Mouse (Mus musculus): Measurements from ENCODE around the gene Adgrf1. TPM values are rescaled to one million over a fixed set of nuclear protein-coding genes. Genes with fewer than 3 reads are reported as not detected.

Adgrf1 gene
- polyA plus RNA-seq (2015; fragmentation: Nextera tagmentation; extraction: Ambion mirVana): not detected in 2 replicates

- no peak within 1 kb of the TSS for H3K9ac ChIP-seq
- H3K4me3 ChIP-seq: no peak within 1 kb of the TSS
- peaks cover 3% of the 10 kb centered on the region for H3K4me1 ChIP-seq (replicated peaks)
- H3K9me3 ChIP-seq: no peaks in the 10 kb centered on the region
- H3K27ac ChIP-seq (replicated peaks): no peak within 1 kb of the TSS
- no peaks in the 10 kb centered on the region for H3K36me3 ChIP-seq
- WGBS: 81% methylated on average over 6 of the region's 6 CpGs
- no peak for ATAC-seq (ENCODE audit: low FRiP score, low read depth)
- H3K27me3 ChIP-seq: no peaks in the 10 kb centered on the region
- no peak within 1 kb of the TSS for H3K4me2 ChIP-seq
These were observed at the start of gene Adgrf1 for GRCm38 (mm10) chr17:43270161-43270560. Gene Adgrf1, plus strand, starts transcription at chr17:43270329.

- Histone ChIP-seq H3K4me3 (no peak overlapping the region), H3K4me1 (replicated peaks) (peaks cover 5% of the 10 kb centered on the region; the same call in 1 of the 2 replicates), H3K9me3 (no peaks in the 10 kb centered on the region), H3K36me3 (no peaks in the 10 kb centered on the region), H3K27ac (replicated peaks) (no peak overlapping the region), H3K4me2 (no peak overlapping the region), H3K27me3 (no peaks in the 10 kb centered on the region), H3K9ac (no peak overlapping the region)
- WGBS: 90% methylated on average over 6 of the region's 6 CpGs
- ATAC-seq (ENCODE audit: low FRiP score, low read depth): no peak
These were observed 44.0 kb upstream of the Adgrf1 start for GRCm38 (mm10) chr17:43226101-43226500.

DNA sequence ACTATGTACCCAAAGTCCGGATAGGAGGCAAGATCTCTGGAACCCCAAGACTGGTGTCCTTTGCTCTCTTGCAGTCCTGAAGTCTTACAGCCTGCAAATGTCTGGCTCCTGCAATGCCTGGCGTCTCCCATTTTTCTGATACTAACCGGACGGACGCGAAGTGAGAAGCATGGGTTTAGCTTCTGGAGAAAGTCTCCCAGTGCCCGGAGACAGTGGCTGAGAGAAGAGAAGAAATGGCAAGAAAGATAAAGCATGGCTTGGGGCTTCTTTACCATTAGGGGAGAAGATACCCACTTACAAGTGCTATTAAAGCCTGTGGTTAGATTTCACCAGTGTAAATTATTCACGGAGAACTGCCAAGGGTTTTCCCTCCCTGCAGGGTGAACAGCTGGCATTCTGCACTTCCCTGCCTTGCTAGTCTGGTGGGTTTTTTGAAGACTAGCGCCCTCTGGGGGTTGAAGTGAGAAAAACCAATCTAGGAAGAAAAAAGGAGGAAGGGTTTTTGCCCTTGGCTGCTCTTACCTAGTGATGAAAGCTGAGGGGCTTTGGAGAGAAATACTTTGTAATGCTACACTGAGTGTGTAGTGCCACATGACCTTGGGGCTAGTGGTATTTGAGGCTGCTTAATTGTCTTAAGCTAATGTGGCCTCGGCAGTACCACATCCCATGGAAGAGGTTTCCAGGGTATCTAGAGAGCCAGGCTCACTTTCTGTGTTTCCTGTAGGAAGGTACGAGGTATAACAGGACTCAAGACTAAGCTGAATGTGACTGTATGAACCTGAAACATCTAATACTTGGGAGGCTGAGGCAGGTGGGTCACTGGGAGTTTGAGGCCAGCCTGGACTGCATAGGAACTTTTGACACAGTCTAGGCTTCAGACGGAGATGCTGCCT lies 40.3 kb upstream of the Adgrf1 start:
- Histone ChIP-seq H3K4me2 (peak overlapping the region; percentile 50), H3K27ac (replicated peaks) (no peak overlapping the region), H3K9me3 (no peaks in the 10 kb centered on the region), H3K4me3 (no peak overlapping the region), H3K9ac (no peak overlapping the region), H3K4me1 (replicated peaks) (peaks cover 5% of the 10 kb centered on the region; the same call in 1 of the 2 replicates), H3K36me3 (no peaks in the 10 kb centered on the region), H3K27me3 (no peaks in the 10 kb centered on the region)
- peak; percentile 93 for ATAC-seq (ENCODE audit: low FRiP score, low read depth)
- 39% methylated on average over 12 of the region's 12 CpGs for WGBS

GRCm38 (mm10) chr17:43230821-43231220 lies 39.3 kb upstream of the Adgrf1 start:
- Histone ChIP-seq H3K4me1 (replicated peaks) (peaks cover 5% of the 10 kb centered on the region; the same call in 1 of the 2 replicates), H3K27ac (replicated peaks) (no peak overlapping the region), H3K36me3 (no peaks in the 10 kb centered on the region), H3K9me3 (no peaks in the 10 kb centered on the region), H3K9ac (no peak overlapping the region), H3K27me3 (no peaks in the 10 kb centered on the region), H3K4me2 (no peak overlapping the region), H3K4me3 (no peak overlapping the region)
- 80% methylated on average over 7 of the region's 7 CpGs for WGBS
- ATAC-seq (ENCODE audit: low FRiP score, low read depth): no peak

- H3K4me3 ChIP-seq: no peak overlapping the region
- H3K27ac ChIP-seq (replicated peaks): no peak overlapping the region
- no peaks in the 10 kb centered on the region for H3K27me3 ChIP-seq
- ATAC-seq (ENCODE audit: low FRiP score, low read depth): no peak
- H3K4me2 ChIP-seq: no peak overlapping the region
- no peaks in the 10 kb centered on the region for H3K9me3 ChIP-seq
- H3K4me1 ChIP-seq (replicated peaks): peaks cover 5% of the 10 kb centered on the region; the same call in 1 of the 2 replicates
- no peaks in the 10 kb centered on the region for H3K36me3 ChIP-seq
- no peak overlapping the region for H3K9ac ChIP-seq
- 77% methylated on average over 6 of the region's 6 CpGs for WGBS
These were observed 37.4 kb upstream of the Adgrf1 start for GRCm38 (mm10) chr17:43232769-43233168.

- Histone ChIP-seq H3K9ac (no peak overlapping the region), H3K36me3 (no peaks in the 10 kb centered on the region), H3K9me3 (no peaks in the 10 kb centered on the region), H3K4me1 (replicated peaks) (peaks cover 12% of the 10 kb centered on the region), H3K27ac (replicated peaks) (no peak overlapping the region), H3K4me2 (no peak overlapping the region), H3K27me3 (no peaks in the 10 kb centered on the region), H3K4me3 (no peak overlapping the region)
- WGBS: 89% methylated on average over 14 of the region's 14 CpGs
- ATAC-seq (ENCODE audit: low FRiP score, low read depth): no peak
These were observed 33.4 kb upstream of the Adgrf1 start for GRCm38 (mm10) chr17:43236656-43237250.

DNA sequence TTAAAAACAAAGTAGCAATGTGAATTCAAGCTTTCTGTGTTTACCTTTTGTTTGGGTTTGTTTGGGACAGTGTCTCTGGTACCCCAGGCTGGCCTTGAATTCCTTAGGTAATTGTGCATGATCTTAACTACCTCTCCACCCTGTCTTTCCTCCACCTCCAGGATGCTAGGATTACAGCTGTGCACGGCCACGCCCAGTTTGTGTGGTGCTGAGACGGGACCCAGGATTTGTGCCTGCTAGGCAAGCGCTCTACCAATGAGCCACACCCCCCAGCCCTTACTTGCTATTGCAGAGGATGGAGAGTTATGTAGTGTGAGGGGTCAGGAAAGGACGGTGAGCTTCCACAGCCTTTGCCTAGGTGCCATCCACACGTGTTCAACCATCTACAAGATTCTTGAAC lies 31.1 kb upstream of the Adgrf1 start:
- Histone ChIP-seq H3K9me3 (no peaks in the 10 kb centered on the region), H3K4me1 (replicated peaks) (peaks cover 12% of the 10 kb centered on the region), H3K4me3 (no peak overlapping the region), H3K9ac (no peak overlapping the region), H3K4me2 (no peak overlapping the region), H3K27me3 (no peaks in the 10 kb centered on the region), H3K36me3 (no peaks in the 10 kb centered on the region), H3K27ac (replicated peaks) (no peak overlapping the region)
- ATAC-seq (ENCODE audit: low FRiP score, low read depth): no peak
- 86% methylated on average over 6 of the region's 6 CpGs for WGBS

- Histone ChIP-seq H3K36me3 (no peaks in the 10 kb centered on the region), H3K9me3 (no peaks in the 10 kb centered on the region), H3K27ac (replicated peaks) (no peak overlapping the region), H3K9ac (no peak overlapping the region), H3K27me3 (no peaks in the 10 kb centered on the region), H3K4me1 (replicated peaks) (peaks cover 12% of the 10 kb centered on the region), H3K4me2 (no peak overlapping the region), H3K4me3 (no peak overlapping the region)
- 28% methylated on average over 10 of the region's 10 CpGs for WGBS
- peak; percentile 86 for ATAC-seq (ENCODE audit: low FRiP score, low read depth)
These were observed 29.0 kb upstream of the Adgrf1 start for GRCm38 (mm10) chr17:43241134-43241533.

DNA sequence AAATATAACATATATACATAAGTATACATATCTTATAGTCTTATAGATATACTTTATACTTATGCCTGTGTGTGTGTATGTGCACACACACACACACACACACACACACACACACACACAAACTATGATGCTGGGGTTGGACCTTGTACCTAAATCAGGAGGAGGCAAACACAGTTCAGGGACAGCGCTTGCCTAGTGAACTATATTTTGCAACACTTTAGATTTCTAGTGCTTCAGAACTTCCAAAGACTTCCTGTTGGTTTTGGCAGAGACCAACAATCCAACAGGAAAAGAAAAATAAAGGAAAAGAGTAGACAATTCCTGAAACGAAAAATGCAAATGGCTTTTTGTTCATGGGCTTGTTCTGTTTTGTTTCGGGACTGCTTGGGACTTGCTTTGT lies 27.5 kb upstream of the Adgrf1 start:
- Histone ChIP-seq H3K27me3 (no peaks in the 10 kb centered on the region), H3K27ac (replicated peaks) (no peak overlapping the region), H3K9me3 (no peaks in the 10 kb centered on the region), H3K36me3 (no peaks in the 10 kb centered on the region), H3K4me3 (no peak overlapping the region), H3K4me1 (replicated peaks) (peaks cover 12% of the 10 kb centered on the region), H3K9ac (no peak overlapping the region), H3K4me2 (no peak overlapping the region)
- ATAC-seq (ENCODE audit: low FRiP score, low read depth): no peak
- 78% methylated on average over 3 of the region's 3 CpGs for WGBS

DNA sequence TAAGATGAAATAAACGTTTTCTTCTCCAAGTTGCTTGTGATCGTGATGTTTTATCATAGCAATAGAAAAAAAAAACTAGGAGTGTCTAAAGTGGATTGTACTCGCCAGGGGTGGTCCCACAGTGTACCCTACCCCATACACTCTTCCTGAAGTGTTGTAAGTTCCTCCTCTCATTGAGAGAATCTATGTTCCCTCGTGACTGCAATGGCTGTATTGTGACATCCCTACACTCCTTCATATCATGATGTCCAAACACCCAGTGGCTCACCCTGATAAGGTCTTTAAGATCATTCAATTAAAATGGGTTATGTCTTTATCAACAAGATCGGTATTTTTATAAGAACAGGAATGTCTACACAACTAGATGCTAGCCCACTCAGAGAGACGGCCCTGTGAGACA lies 24.8 kb upstream of the Adgrf1 start:
- Histone ChIP-seq H3K9me3 (no peaks in the 10 kb centered on the region), H3K4me2 (no peak overlapping the region), H3K27me3 (no peaks in the 10 kb centered on the region), H3K9ac (no peak overlapping the region), H3K36me3 (no peaks in the 10 kb centered on the region), H3K27ac (replicated peaks) (no peak overlapping the region), H3K4me1 (replicated peaks) (peaks cover 19% of the 10 kb centered on the region), H3K4me3 (no peak overlapping the region)
- WGBS: 90% methylated on average over 6 of the region's 6 CpGs
- ATAC-seq (ENCODE audit: low FRiP score, low read depth): no peak

DNA sequence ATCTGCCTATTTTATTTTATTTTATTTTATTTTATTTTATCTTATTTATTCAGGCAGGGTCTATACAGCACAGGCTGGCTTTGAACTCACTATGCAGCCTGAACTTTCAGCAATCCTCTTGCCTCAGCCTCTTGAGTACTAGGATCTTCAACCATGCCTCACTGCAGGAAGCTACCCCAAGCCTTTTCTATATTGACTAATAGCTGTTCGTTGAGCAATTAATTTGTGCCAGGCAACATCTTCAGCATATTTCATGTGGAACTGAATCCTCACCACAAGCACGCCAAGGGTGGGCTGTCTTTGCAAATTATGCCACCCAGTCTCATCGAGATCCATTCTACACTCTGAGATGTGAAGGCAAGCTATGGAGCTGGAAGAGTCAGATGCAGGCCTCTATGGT lies 22.9 kb upstream of the Adgrf1 start:
- no peak for ATAC-seq (ENCODE audit: low FRiP score, low read depth)
- Histone ChIP-seq H3K9ac (no peak overlapping the region), H3K9me3 (no peaks in the 10 kb centered on the region), H3K27me3 (no peaks in the 10 kb centered on the region), H3K4me1 (replicated peaks) (0 out of 2 replicates have a peak, but pooled peaks cover 13% of the 10 kb centered on the region), H3K4me2 (no peak overlapping the region), H3K4me3 (no peak overlapping the region), H3K27ac (replicated peaks) (no peak overlapping the region), H3K36me3 (no peaks in the 10 kb centered on the region)
- 92% methylated on average over 3 of the region's 3 CpGs for WGBS

DNA sequence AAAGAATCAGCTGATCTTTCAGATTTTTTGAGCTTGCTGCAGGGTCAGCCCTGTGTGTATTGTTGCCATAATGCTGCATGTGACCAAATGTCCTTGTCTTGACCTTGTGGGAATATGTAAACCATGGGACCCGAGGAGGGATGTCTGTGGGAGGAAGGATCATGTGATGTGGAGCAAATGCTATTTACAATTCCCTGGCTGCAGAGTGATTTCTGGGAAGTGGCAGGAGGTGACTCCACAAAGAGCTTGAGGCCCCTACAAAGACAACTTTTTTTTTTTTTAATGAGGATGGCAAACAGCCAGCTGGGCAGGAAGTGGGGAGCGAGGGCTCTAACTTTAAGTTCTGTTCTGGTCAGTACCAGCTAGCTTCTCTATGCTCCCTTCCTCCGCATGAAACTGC lies 20.5 kb upstream of the Adgrf1 start:
- no peak overlapping the region for H3K4me2 ChIP-seq
- no peak overlapping the region for H3K27ac ChIP-seq (replicated peaks)
- H3K4me3 ChIP-seq: no peak overlapping the region
- H3K4me1 ChIP-seq (replicated peaks): 0 out of 2 replicates have a peak, but pooled peaks cover 13% of the 10 kb centered on the region
- no peaks in the 10 kb centered on the region for H3K27me3 ChIP-seq
- H3K9ac ChIP-seq: no peak overlapping the region
- H3K9me3 ChIP-seq: no peaks in the 10 kb centered on the region
- no peaks in the 10 kb centered on the region for H3K36me3 ChIP-seq
- 47% methylated on average over 3 of the region's 3 CpGs for WGBS
- ATAC-seq (ENCODE audit: low FRiP score, low read depth): peak; percentile 27; the same call in 1 of the 2 replicates

All from hindbrain, embryonic 15.5 days (tissue).